Mouse (Mus musculus): ENCODE results near the gene Rapgef2.

Rapgef2 gene

GRCm38 (mm10) chr3:79028153-79028878 is 258.0 kb downstream of the Rapgef2 start:
- DNase-seq (ENCODE audit: low spot score in 2 of 2), result no peak

DNA sequence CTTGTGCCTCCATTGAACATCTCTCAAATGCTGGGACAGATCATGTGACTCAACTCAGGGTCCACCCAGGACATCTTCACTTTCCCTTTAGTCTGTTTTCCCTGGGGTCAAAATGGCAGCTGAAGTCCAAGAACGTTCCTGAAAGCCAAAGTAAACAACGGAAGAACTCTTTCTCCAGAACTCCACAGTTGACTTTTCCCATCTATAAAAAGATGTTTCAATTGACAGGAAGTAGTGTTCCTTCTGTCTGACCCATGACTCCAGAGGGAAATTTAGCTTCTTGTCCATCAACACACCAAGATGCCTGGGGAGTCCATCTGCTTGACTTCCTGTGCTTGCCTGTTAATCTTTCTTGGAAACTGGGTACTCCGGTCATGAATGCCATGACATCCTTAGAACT is 260.3 kb downstream of the Rapgef2 start:
- DNase-seq (ENCODE audit: low spot score in 2 of 2), result no peak

- DNase-seq (ENCODE audit: low spot score in 2 of 2), result no peak
These were observed 262.5 kb downstream of the Rapgef2 start for GRCm38 (mm10) chr3:79023735-79024328.

- DNase-seq (ENCODE audit: low spot score in 2 of 2), result no peak
These were observed 263.6 kb downstream of the Rapgef2 start for GRCm38 (mm10) chr3:79022690-79023089.

- DNase-seq (ENCODE audit: low spot score in 2 of 2), result no peak
These were observed 268.9 kb downstream of the Rapgef2 start for GRCm38 (mm10) chr3:79017440-79017839.

GRCm38 (mm10) chr3:79016830-79017229 is 269.5 kb downstream of the Rapgef2 start:
- DNase-seq (ENCODE audit: low spot score in 2 of 2), result no peak

DNA sequence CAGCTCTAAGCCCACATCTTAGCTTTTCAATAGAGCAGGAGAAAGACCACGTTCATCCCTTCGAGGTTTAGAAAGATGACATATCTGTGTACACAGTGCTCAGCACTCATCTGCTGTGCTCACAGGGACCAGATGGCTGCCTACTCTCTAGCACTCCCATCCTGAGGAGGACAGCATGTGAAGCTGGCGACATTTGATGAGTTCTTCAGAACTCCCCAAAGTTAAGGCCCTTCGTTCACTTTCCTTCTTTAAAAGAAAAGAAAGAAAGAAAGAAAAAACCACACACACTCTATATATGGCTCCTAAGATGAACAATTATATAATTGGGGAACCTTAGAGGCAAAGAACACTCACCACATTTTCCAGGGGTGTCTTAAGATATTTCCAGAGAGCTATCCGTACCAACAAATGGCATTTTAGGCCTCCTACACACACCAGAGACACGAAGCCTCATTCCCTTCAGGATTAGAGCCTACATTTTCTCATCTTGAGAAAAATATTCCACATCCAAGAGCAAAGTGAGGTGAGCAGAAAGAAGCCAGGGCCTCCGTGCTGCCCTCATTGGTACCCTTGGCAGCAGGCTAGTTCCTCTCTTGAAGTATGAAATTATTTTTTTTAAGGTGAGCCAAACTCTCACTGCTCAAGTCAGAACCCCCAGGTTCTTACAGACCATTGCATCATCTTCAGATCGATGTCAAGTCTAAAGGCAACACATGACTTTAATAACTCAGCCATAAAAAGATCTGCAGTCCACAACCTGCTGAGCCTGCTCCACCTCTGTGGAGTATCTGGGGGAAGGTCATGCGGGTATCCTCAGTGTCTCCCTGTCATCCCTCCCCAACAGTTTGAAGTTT is 270.5 kb downstream of the Rapgef2 start:
- DNase-seq (ENCODE audit: low spot score in 2 of 2), result no peak

Data from urinary bladder, adult 18-20 months (tissue).